Mouse (Mus musculus): ENCODE data around the gene Gm14401.
"Not testable (repeated sequence)": the region's sequence is repeated elsewhere in the genome, so short reads cannot be mapped to it uniquely, and the experiment has no call there.

GRCm38 (mm10) chr2:177079866-177080265 lies 5.7 kb downstream of the Gm14401 start:
- not testable (repeated sequence) for TF ChIP-seq POLR2A (IDR thresholded peaks at IDR 0.05; ENCODE audit: control insufficient read depth, extremely low read depth, insufficient read depth, low read length, poor library complexity); CTCF (IDR thresholded peaks at IDR 0.05; ENCODE audit: borderline replicate concordance, control insufficient read depth, extremely low read depth, insufficient read depth, low read length, poor library complexity)

Measured in thymus, adult 2 months (tissue).